Mouse (Mus musculus): ENCODE measurements around the gene Rad54l. TPM values are rescaled to one million over a fixed set of nuclear protein-coding genes. Genes with fewer than 3 reads are reported as not detected.

The Rad54l gene
- polyA plus RNA-seq, 1 experiment from 2014 or later, result 1.5 TPM

DNA sequence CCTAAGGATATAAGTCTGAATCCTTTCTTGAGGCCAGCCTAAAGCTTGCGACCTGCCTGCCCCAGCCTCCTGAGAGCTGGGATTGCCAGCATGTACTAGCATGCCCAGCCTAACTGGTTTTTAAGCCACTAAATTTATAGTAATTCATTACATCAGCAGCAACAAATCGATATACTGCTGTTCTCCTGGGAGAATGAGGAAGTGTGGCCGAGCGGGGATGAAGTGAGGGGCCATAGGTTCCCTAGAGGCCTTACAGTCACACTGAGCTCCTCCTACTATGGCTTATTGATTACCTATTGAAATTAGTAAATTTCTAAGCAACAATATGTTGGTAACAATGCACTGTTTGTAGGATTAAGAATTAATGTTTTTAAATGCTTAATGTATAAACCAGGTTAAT is 9.6 kb upstream of the Rad54l start:
- Histone ChIP-seq H3K4me1 (ENCODE audit: insufficient read depth, low read depth, low read length) (no peaks in the 10 kb centered on the region), H3K9ac (replicated peaks; ENCODE audit: low read depth) (no peak overlapping the region), H3K4me3 (ENCODE audit: low read depth, low read length) (no peak overlapping the region), H3K27ac (ENCODE audit: low read length) (no peak overlapping the region), H3K9me3 (ENCODE audit: low read length) (no peaks in the 10 kb centered on the region), H3K36me3 (ENCODE audit: insufficient read depth, low read length) (no peaks in the 10 kb centered on the region), H3K27me3 (replicated peaks; ENCODE audit: insufficient read depth, low read length) (no peaks in the 10 kb centered on the region), H3K4me2 (replicated peaks; ENCODE audit: low read depth, low read length) (no peak overlapping the region)
- WGBS, result 77% methylated on average over 4 of the region's 4 CpGs
- ATAC-seq (no peak), DNase-seq (ENCODE audit: low spot score) (no peak)
- TF ChIP-seq CTCF (IDR thresholded peaks at IDR 0.05), result no peak
- no peak for TF ChIP-seq EP300 (IDR thresholded peaks at IDR 0.05)

DNA sequence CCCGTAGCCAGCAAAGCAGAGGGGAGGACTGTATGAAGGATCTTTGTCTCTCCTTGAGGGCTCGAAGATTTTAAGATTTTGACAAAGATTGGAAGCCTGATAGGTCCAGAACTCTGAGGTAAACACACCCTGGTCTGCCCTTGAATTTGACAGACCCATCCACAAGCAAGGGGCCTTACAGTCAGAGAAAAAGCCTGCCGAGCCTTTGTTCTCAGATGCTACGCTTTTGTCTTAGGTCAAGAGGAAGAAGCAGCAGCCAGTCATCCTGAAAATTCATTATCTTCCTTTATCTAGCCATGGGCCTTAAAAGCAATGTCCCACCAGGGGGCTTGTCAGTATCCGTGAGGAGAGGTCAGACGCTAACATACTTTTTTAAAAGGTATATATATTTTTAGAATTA is 4.5 kb upstream of the Rad54l start:
- Histone ChIP-seq H3K36me3 (ENCODE audit: insufficient read depth, low read length) (no peaks in the 10 kb centered on the region), H3K4me3 (ENCODE audit: low read depth, low read length) (no peak overlapping the region), H3K27ac (ENCODE audit: low read length) (no peak overlapping the region), H3K4me1 (ENCODE audit: insufficient read depth, low read depth, low read length) (peaks cover 3% of the 10 kb centered on the region; the same call in 1 of the 2 replicates), H3K9ac (replicated peaks; ENCODE audit: low read depth) (no peak overlapping the region), H3K9me3 (ENCODE audit: low read length) (no peaks in the 10 kb centered on the region), H3K4me2 (replicated peaks; ENCODE audit: low read depth, low read length) (no peak overlapping the region), H3K27me3 (replicated peaks; ENCODE audit: insufficient read depth, low read length) (no peaks in the 10 kb centered on the region)
- ATAC-seq (no peak), DNase-seq (ENCODE audit: low spot score) (no peak)
- 74% methylated on average over 6 of the region's 6 CpGs for WGBS
- TF ChIP-seq EP300 (IDR thresholded peaks at IDR 0.05) (no peak), CTCF (IDR thresholded peaks at IDR 0.05) (no peak)

DNA sequence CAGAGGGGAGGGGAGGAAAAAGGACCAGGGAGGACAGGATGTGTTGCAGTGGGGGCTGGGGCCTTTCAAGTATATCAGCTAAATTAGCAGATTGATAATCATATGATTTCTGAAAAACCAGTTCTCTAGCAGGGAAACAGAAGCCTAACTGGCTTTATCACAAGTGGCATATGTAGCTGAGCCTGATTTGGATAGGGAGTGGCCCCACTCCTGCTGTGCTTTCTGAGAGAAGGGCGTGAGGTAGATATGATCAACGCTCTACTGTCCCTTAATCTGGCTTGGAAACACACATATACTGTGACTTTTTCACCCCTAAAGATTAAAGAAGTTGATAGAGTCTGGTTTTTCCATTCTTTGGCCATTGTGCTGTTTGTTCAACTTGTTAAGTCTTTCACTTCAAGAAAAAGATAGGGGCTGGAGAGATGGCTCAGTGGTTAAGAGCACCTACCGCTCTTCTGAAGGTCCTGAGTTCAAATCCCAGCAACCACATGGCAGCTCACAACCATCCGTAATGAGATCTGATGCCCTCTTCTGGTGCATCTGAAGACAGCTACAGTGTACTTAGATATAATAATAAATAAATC is 2.4 kb upstream of the Rad54l start:
- 75% methylated on average over 4 of the region's 4 CpGs for WGBS
- ATAC-seq, result no peak
- no peak overlapping the region for H3K9ac ChIP-seq (replicated peaks; ENCODE audit: low read depth)

DNA sequence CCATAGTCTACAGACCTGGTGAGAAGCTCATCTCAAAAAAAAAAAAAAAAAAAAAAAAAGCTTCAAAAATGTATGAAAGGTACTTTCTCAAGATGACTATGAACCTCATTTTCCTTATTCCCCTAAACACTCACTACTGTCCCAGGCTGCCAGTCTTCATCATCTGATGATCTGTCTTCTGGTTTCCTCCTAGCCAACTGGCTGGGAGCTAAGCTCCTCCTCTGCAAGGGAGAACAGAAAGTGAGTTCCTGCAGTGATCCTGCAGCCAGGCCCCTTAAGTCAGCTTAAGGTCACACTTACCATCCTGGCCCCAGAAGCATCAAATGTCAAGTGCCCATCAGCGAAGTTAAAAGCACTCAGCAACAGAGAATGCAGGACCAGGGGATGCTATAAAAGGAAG is 728 bp downstream of the Rad54l start:
- Histone ChIP-seq H3K27me3 (replicated peaks; ENCODE audit: insufficient read depth, low read length) (no peaks in the 10 kb centered on the region), H3K4me1 (ENCODE audit: insufficient read depth, low read depth, low read length) (peaks cover 3% of the 10 kb centered on the region; the same call in 1 of the 2 replicates), H3K27ac (ENCODE audit: low read length) (no peak overlapping the region), H3K4me2 (replicated peaks; ENCODE audit: low read depth, low read length) (peak overlapping the region; percentile 56; the same call in 1 of the 2 replicates), H3K4me3 (ENCODE audit: low read depth, low read length) (no peak overlapping the region), H3K9ac (replicated peaks; ENCODE audit: low read depth) (no peak overlapping the region), H3K9me3 (ENCODE audit: low read length) (no peaks in the 10 kb centered on the region), H3K36me3 (ENCODE audit: insufficient read depth, low read length) (no peaks in the 10 kb centered on the region)
- no peak for DNase-seq (ENCODE audit: low spot score)
- TF ChIP-seq CTCF (IDR thresholded peaks at IDR 0.05) (no peak), EP300 (IDR thresholded peaks at IDR 0.05) (no peak)
- ATAC-seq, result no peak
- 0% methylated on average over 1 of the region's 1 CpGs for WGBS

More for the DNA sequence above, 2.4 kb upstream of the Rad54l start:
- H3K4me3 ChIP-seq (ENCODE audit: low read depth, low read length), result no peak overlapping the region
- TF ChIP-seq EP300 (IDR thresholded peaks at IDR 0.05), result no peak
- TF ChIP-seq CTCF (IDR thresholded peaks at IDR 0.05), result no peak
- H3K27me3 ChIP-seq (replicated peaks; ENCODE audit: insufficient read depth, low read length), result no peaks in the 10 kb centered on the region
- no peak for DNase-seq (ENCODE audit: low spot score)
- no peak overlapping the region for H3K27ac ChIP-seq (ENCODE audit: low read length)
- no peak overlapping the region for H3K4me2 ChIP-seq (replicated peaks; ENCODE audit: low read depth, low read length)
- no peaks in the 10 kb centered on the region for H3K9me3 ChIP-seq (ENCODE audit: low read length)
- peaks cover 3% of the 10 kb centered on the region; the same call in 1 of the 2 replicates for H3K4me1 ChIP-seq (ENCODE audit: insufficient read depth, low read depth, low read length)
- H3K36me3 ChIP-seq (ENCODE audit: insufficient read depth, low read length), result no peaks in the 10 kb centered on the region

DNA sequence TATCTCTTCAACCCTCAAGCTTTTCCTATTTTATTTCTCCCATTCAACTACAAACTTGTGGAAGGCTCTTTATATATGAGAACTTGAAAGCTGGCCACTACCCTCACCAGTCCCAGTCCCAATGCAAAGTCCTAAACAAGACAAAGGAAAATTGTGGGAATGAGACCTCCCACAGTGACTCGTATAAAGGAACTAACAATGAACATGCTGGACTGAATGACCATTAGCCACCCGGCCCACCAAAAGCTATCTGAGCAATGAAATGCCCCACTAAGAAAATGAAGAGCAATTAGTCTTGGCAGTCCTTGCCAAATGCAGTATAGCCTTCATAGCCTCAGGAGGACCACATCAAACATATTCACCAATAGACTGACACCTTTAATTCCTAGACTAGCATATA is 12.0 kb downstream of the Rad54l start:
- H3K4me1 ChIP-seq (ENCODE audit: insufficient read depth, low read depth, low read length), result no peaks in the 10 kb centered on the region
- DNase-seq (ENCODE audit: low spot score) (no peak), ATAC-seq (no peak)
- H3K27ac ChIP-seq (ENCODE audit: low read length), result no peak overlapping the region
- H3K9ac ChIP-seq (replicated peaks; ENCODE audit: low read depth), result no peak overlapping the region
- no peak overlapping the region for H3K4me3 ChIP-seq (ENCODE audit: low read depth, low read length)
- 92% methylated on average over 2 of the region's 2 CpGs for WGBS
- no peak overlapping the region for H3K4me2 ChIP-seq (replicated peaks; ENCODE audit: low read depth, low read length)
- H3K27me3 ChIP-seq (replicated peaks; ENCODE audit: insufficient read depth, low read length), result no peaks in the 10 kb centered on the region
- no peaks in the 10 kb centered on the region for H3K36me3 ChIP-seq (ENCODE audit: insufficient read depth, low read length)
- no peak for TF ChIP-seq EP300 (IDR thresholded peaks at IDR 0.05)
- no peak for TF ChIP-seq CTCF (IDR thresholded peaks at IDR 0.05)
- H3K9me3 ChIP-seq (ENCODE audit: low read length), result no peaks in the 10 kb centered on the region

DNA sequence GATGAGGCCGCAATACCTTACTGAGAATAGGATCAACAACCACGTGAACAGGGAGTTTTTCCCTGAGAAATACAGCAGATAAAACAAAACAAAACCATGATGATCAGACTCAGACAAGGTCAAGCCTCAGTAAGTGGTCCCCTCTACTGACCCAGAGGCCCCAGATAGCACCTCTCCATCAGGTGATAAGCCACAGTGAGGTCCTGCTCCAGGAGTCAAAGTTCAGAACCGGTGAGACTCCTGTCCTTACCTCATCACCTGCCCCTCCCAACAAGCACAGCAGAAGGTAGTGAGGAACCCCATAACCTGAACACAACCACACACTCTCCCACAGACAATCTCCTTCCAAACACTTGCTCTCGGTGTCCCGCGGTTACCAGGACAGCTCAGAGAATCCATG is 12.8 kb downstream of the Rad54l start:
- no peak overlapping the region for H3K4me2 ChIP-seq (replicated peaks; ENCODE audit: low read depth, low read length)
- ATAC-seq, result no peak
- no peak overlapping the region for H3K4me3 ChIP-seq (ENCODE audit: low read depth, low read length)
- no peaks in the 10 kb centered on the region for H3K9me3 ChIP-seq (ENCODE audit: low read length)
- DNase-seq (ENCODE audit: low spot score), result no peak
- no peak overlapping the region for H3K9ac ChIP-seq (replicated peaks; ENCODE audit: low read depth)
- no peak for TF ChIP-seq EP300 (IDR thresholded peaks at IDR 0.05)
- TF ChIP-seq CTCF (IDR thresholded peaks at IDR 0.05), result no peak
- WGBS, result 95% methylated on average over 6 of the region's 6 CpGs
- H3K27me3 ChIP-seq (replicated peaks; ENCODE audit: insufficient read depth, low read length), result no peaks in the 10 kb centered on the region
- no peak overlapping the region for H3K27ac ChIP-seq (ENCODE audit: low read length)
- H3K36me3 ChIP-seq (ENCODE audit: insufficient read depth, low read length), result no peaks in the 10 kb centered on the region
- no peaks in the 10 kb centered on the region for H3K4me1 ChIP-seq (ENCODE audit: insufficient read depth, low read depth, low read length)

DNA sequence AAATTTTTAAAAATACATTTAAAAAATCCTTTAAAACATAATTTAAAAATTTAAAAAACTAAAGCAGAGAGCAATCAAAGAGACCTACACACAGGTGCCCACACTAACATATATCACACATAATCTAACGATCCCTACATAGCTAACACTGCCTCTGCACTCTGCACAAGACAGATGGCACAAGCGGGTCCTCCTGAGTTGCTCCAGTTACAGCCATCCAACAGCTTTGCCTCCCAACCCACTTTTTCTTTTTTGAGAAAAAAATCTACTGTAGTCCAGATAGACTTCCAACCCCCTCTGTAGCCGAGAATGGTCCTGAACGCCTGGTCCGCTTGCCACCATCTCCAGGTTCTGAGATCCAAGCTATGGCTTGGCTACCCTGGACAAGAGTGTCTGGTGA is 18.2 kb downstream of the Rad54l start:
- no peak overlapping the region for H3K4me2 ChIP-seq (replicated peaks; ENCODE audit: low read depth, low read length)
- no peak for ATAC-seq
- no peaks in the 10 kb centered on the region for H3K36me3 ChIP-seq (ENCODE audit: insufficient read depth, low read length)

More for the DNA sequence above, 18.2 kb downstream of the Rad54l start:
- WGBS, result 95% methylated on average over 5 of the region's 5 CpGs
- no peak overlapping the region for H3K27ac ChIP-seq (ENCODE audit: low read length)
- H3K4me3 ChIP-seq (ENCODE audit: low read depth, low read length), result no peak overlapping the region
- H3K9me3 ChIP-seq (ENCODE audit: low read length), result no peaks in the 10 kb centered on the region
- H3K9ac ChIP-seq (replicated peaks; ENCODE audit: low read depth), result no peak overlapping the region
- H3K27me3 ChIP-seq (replicated peaks; ENCODE audit: insufficient read depth, low read length), result no peaks in the 10 kb centered on the region
- no peak for DNase-seq (ENCODE audit: low spot score)
- no peaks in the 10 kb centered on the region for H3K4me1 ChIP-seq (ENCODE audit: insufficient read depth, low read depth, low read length)
- TF ChIP-seq CTCF (IDR thresholded peaks at IDR 0.05) (no peak), EP300 (IDR thresholded peaks at IDR 0.05) (no peak)
